Mouse (Mus musculus) liver, adult 2 months (tissue): ENCODE measurements around the gene Ssh3.

Source experiments
- CTCF ChIP-seq: fragments of 200-500 bp; IDR thresholded peaks from 2 replicates; pipeline ENCODE4 v1.5.1; 2011; ENCODE audit warnings: low read depth, low read length, control low read depth
- POLR2A ChIP-seq: fragments of 200-500 bp; IDR thresholded peaks from 2 replicates; pipeline ENCODE4 v1.6.1; 2011; ENCODE audit warnings: low read length, control low read depth; ENCODE audit not compliant: insufficient read depth; ENCODE audit errors: extremely low read depth

DNA sequence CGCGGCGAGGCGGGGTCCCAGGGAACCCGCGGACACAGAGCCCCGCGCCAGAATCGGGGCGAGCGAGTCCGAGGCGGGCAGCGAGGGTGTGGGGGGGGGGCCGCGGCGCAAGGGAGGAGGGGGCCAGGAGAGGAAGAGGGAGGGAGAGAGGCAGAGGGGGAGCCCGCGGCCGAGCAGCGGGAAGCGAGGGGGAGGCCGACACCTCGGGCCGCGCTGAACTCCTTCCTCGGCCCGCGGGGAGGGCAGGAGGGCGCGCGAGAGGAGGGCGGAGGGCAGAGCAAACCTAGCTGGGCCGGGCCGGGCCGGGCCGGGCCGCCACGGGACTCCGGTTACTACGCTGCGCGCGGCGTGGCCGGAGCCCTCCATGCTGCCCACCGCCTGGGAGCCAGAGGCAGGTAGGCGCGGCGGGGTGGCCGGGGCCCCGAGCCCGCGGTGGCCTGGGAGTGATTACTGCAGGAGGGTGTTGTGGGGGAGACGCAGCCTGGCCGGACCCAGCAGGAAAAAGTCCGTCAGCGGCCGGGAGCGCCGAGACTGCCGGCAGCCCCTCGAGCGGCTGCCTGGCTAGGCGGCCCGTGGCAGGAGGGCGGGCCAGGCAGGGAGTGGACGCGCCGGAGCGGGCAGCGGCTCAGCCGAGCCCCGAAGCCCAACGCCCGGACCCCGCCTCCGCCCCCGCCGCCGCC lies 54.1 kb downstream of the Ssh3 start:
- TF ChIP-seq POLR2A, result no peak
- no peak for TF ChIP-seq CTCF
